Mouse (Mus musculus) myocyte (in vitro differentiated cells): ENCODE data around the gene Cntrob.

ENCODE experiments used
- CEBPB ChIP-seq: IDR thresholded peaks from 2 replicates; pipeline ENCODE4 v1.6.1; 2011; ENCODE audit warnings: mild to moderate bottlenecking, moderate library complexity; ENCODE audit not compliant: poor library complexity, insufficient read depth, severe bottlenecking
- POLR2A ChIP-seq: IDR thresholded peaks from one replicate; pipeline ENCODE4 v1.6.1; 2011; ENCODE audit warnings: low read depth, mild to moderate bottlenecking, control low read depth, moderate library complexity; ENCODE audit not compliant: insufficient read length
- POLR2AphosphoS2 ChIP-seq: IDR thresholded peaks from one replicate; pipeline ENCODE4 v1.6.1; 2011; ENCODE audit warnings: low read depth, control low read depth; ENCODE audit not compliant: insufficient read length
- TCF3 ChIP-seq: IDR thresholded peaks from one replicate; pipeline ENCODE4 v1.6.1; 2011; ENCODE audit warnings: low read depth, control low read depth; ENCODE audit not compliant: insufficient read length

DNA sequence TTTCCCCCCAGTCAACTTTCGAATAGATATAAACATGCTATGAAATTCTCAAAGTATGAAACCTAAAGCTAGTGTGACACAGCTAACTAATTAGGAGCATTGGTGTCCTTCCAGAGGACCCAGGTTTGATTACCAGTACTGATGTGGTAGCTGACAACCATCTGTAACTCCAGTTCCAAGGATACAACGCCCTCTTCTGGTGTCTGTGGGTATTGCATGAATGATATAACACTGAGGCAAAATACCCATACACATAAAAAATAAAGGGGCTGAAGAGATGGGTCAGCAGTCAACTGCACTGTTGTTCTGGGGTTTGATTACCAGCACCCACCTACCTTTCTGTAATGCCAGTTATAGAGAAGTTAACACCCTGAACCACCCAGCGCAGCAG, 49.2 kb upstream of the Cntrob start:
- TF ChIP-seq POLR2AphosphoS2 (no peak), TCF3 (no peak), POLR2A (no peak), CEBPB (no peak)
